Mouse (Mus musculus) brain, embryonic 14.5 days (tissue): ENCODE data around the gene Mbnl2. TPM values are rescaled to one million over a fixed set of nuclear protein-coding genes. Genes with fewer than 3 reads are reported as not detected.
A peak's percentile ranks its signal among the peaks of the same experiment; 100 is the strongest.

ENCODE experiments used
- DNase-seq: peaks from one replicate; pipeline ENCODE4 v3.0.0-alpha.2; 2011; ENCODE audit warnings: low read depth
- CTCF ChIP-seq: fragments of 200-500 bp; IDR thresholded peaks from 2 replicates; pipeline ENCODE4 v1.5.1; 2012; ENCODE audit warnings: inconsistent platforms, mild to moderate bottlenecking, moderate library complexity, borderline replicate concordance; ENCODE audit not compliant: insufficient read depth, insufficient read length; ENCODE audit errors: extremely low read depth
- POLR2A ChIP-seq: fragments of 200-500 bp; IDR thresholded peaks from 2 replicates; pipeline ENCODE4 v1.6.1; 2012; ENCODE audit warnings: mild to moderate bottlenecking, inconsistent platforms, borderline replicate concordance; ENCODE audit not compliant: poor library complexity, insufficient read depth, insufficient read length, severe bottlenecking; ENCODE audit errors: extremely low read depth
- polyA plus RNA-seq: library from polyadenylated mRNA; depleted of rRNA; stranded (reverse); fragments of >200 nt; gene quantifications from 2 replicates; pipeline ENCODE4 v1.2.3, GENCODE M21; 2012

The Mbnl2 gene
- polyA plus RNA-seq, 1 experiment = 20.2 TPM

- no peak for DNase-seq
- TF ChIP-seq POLR2A (no peak), CTCF (no peak)
Measured at GRCm38 (mm10) chr14:120337731-120338462, 62.4 kb downstream of the Mbnl2 start.

- TF ChIP-seq POLR2A (no peak), CTCF (no peak)
- DNase-seq = no peak
Measured at GRCm38 (mm10) chr14:120338706-120339105, 63.2 kb downstream of the Mbnl2 start.

- no peak for DNase-seq
- TF ChIP-seq POLR2A (no peak), CTCF (no peak)
Measured at GRCm38 (mm10) chr14:120341912-120342311, 66.4 kb downstream of the Mbnl2 start.

- no peak for TF ChIP-seq POLR2A
- no peak for TF ChIP-seq CTCF
- DNase-seq = no peak
Measured at GRCm38 (mm10) chr14:120342321-120342720, 66.9 kb downstream of the Mbnl2 start.

- TF ChIP-seq CTCF (no peak), POLR2A (no peak)
- DNase-seq = no peak
Measured at GRCm38 (mm10) chr14:120344641-120345040, 69.2 kb downstream of the Mbnl2 start.

DNA sequence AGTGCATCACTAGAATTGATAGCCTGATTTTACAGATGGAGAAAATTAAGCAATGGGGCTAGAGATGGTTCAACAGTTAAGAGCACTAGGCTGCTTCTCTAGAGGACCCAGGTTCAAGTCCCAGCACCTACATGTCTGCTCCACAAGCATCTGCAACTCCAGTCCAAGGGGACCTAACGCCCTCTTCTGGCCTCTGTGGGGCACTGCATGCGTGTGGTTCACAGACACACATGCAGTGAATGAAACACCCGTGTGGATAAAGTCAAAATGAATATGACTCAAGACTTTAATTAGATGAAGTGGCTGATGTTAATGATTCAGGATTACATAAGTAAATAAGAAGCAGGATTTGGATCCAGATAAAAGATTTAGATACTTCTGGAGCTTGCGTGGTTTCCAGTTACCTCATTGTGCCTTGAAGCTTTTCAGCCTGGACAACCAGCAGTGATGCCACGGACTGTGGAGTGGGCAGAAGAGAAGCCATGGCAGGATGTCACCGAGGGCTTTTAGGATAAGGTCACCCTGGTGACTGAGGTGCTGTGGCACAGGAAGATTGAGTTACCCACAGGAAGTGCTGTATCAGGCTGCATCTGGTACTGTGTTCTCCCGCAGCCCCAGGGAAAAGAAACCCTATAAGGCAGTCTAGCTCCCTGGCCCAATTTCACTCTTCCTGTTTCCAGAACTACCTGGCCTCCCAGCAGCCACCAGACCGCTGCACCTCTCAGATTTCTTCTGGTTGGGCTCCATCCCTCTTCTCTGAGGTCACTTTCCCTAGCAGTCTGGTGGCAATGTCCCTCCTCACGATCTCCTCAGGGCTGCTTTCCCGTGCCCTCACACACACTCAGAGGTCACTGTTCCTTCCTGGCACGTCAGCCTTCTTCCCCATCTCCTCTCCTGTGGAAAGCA, 72.2 kb downstream of the Mbnl2 start:
- TF ChIP-seq CTCF (no peak; the same call in 1 of the 2 replicates), POLR2A (no peak)
- no peak for DNase-seq

DNA sequence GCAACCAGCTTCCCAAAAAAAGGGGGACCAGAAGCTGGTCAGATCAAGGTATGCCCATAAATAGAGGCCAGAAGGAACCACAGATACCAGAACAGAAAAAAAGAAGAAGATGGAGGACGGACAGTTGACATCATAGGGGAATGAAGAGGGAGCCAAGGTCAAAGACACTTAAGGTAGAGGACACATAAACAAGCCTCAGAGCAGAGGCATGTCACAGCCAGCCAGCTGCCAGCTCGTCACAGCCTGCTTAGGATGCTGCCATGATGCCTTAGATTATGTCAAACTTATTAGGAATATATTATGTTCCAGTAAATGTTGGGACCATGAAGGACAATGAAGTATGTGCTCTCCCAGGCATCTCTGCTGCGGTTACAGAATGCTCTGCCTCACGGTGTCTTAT, 73.9 kb downstream of the Mbnl2 start:
- DNase-seq = no peak
- TF ChIP-seq CTCF (no peak), POLR2A (no peak)

DNA sequence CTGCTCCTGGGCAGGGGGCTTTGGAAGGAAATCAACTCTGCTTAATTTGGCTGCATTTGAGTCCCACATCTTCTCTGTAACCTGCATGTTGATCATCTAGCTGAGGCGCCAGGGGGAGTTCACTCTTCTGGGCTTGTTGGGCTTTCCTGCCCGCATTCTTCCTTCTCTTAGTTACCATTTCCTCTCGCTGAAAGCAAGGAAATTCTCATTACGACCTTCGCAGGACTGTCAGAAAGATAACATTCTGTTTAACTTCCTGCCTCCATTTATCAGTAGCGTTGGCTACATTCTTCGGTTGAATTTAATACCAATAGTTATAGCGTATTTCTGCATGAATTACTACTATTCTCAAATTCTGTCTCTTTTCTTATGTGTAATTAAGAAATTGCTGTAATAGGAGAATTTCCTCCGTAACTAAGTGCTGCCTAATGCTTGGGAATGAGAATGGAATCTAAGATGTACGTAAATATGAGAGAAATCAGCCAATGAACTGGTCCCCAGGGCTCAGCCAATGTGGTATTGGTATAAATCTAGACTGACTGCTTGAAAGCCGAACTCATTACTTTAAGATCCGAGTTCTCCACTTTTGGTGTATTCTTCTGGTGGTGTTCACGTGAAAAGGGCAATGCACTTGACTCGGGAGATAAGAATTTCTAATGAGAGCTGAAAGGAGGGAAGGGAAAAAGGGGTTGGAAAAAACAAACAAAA, 76.8 kb downstream of the Mbnl2 start:
- no peak for DNase-seq
- TF ChIP-seq CTCF (no peak), POLR2A (no peak)

- no peak for TF ChIP-seq POLR2A
- TF ChIP-seq CTCF = no peak
- DNase-seq = peak; percentile 28
Measured at GRCm38 (mm10) chr14:120353211-120353610, 77.7 kb downstream of the Mbnl2 start.

DNA sequence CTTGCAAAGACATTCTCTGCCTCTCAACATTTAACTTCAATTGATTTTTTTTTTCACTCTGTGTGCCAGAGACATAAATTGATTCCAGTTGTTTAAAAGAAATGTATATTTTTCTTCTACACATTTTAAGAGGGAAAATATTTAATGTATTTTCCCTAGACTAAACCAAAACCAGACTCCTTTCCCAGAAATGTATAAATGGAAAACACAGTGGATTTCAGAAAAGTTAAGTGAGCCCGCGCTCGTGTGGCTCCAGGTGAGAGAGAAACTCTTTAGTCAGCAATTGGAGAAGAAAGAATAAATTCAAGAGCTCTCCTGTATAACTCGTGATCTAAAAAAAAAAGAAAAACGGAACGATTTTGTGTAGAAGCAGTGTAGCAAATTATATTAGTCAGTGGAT, 79.1 kb downstream of the Mbnl2 start:
- TF ChIP-seq POLR2A (no peak), CTCF (no peak)
- no peak for DNase-seq

DNA sequence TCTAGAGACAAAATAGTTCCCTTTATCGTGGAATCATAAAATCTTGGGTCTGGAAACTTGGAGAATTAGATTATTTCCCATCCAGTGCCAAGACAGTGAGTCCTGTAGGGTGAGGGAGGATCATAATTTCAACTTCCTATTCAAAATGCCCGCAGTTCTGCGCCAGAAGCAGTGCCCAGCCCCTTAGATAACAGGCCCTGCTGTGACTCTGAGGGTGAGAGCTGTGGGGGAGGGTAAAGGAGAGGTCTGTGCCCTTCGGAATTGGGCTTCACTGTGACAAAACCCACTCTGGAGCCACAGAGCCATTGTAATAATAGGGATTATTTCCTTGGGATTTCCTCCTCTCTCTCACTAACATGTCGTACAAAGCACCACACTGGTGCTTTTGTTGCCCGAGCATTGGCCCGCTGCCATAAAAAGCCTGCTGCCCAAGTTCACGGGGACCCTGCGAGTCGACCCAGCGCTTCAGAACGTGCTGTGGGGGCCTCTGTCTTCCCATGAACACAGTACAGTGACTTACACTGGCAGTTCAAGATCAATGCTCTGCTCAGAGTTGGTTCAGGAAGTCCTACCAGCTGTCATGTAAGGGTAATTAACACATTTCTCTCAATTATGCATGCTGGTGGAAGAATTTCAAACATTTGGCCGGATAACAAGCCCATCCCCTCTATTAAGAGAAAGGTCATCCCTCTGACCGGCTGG, 79.7 kb downstream of the Mbnl2 start:
- no peak for TF ChIP-seq POLR2A
- TF ChIP-seq CTCF = no peak
- DNase-seq = peak; percentile 92

DNA sequence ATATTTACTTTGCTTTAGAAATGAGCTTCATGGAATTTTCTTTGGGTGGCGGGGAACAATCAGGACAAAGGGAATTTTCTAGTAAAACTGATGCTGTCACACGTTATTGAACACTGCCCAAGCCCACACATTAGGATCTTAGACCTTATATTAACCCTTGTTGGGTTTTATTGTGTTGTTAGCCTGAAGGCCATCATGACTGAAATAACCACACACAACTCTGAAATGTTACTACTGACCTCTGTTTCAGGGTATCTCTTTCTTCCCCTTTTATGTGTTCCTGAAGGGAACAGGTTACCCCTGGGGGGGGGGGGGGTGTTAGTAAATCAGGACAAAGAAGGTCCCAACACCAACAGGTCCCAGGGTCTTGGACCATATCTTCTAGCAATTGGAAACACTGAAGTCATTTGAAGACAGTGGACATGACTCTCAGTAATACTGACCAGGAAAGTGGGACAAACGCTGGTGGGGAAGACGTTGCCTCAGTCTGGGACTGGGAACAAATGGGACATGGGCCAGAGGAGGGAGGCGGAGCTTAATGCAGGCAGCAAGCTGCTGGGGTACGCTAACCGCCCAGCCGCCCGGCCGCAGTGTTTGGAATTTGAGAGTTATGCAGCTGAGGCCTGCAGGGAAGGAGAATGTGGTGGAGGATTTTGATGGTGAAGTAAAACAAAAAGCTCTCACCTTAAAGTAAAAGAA, 80.4 kb downstream of the Mbnl2 start:
- TF ChIP-seq CTCF (no peak), POLR2A (no peak)
- DNase-seq = peak; percentile 33
